In genomic region chr4:109126834-109127564, GRCm38 (mm10) we compare ENCODE assay signal across 12 mouse cellular contexts.
DNase-seq lines count a peak whose midpoint lies in the region; ATAC-seq and TF ChIP-seq lines count a peak whose summit lies in the region.
"Had no signal": no experiment of that assay in that cellular context is flagged by ENCODE, and none has a peak within 500 bp of the region (broad histone marks: within the 10 kb centered on the region; RNA-seq: fewer than 3 reads in every experiment).

No protein-coding gene starts in this region.

- H3K9me3 ChIP-seq in lung, embryonic 14.5 days (ENCODE audit: low read depth, low read length), result no peaks in the 10 kb centered on the region
- no peaks in the 10 kb centered on the region for H3K9me3 ChIP-seq in heart, embryonic 14.5 days (ENCODE audit: control insufficient read depth, low read length)
- H3K9me3 ChIP-seq: embryonic facial prominence, embryonic 13.5 days; G1E had no signal

- no peaks in the 10 kb centered on the region for H3K4me1 ChIP-seq in lung, embryonic 14.5 days (ENCODE audit: insufficient read depth)
- H3K4me1 ChIP-seq in heart, embryonic 14.5 days (ENCODE audit: control insufficient read depth in 2 of 2, insufficient read depth in 2 of 2, low read length in 2 of 2), result peaks cover 6 to 44% of the 10 kb centered on the region in 2 experiments

- no peak for TF ChIP-seq CTCF in lung, embryonic 14.5 days (IDR thresholded peaks at IDR 0.05; ENCODE audit: low read depth)

- no peak overlapping the region for H3K27ac ChIP-seq in lung, embryonic 14.5 days (ENCODE audit: low read depth)
- H3K27ac ChIP-seq in heart, embryonic 14.5 days (replicated peaks in 1 of 2; ENCODE audit: control insufficient read depth in 1 of 2, insufficient read depth in 1 of 2, low read depth in 2 of 2, low read length in 2 of 2), result peak overlapping the region; percentile 38 to 43; a peak in 3 of 4 replicates
- H3K27ac ChIP-seq: embryonic facial prominence, embryonic 13.5 days had no signal

- H3K4me3 ChIP-seq in lung, embryonic 14.5 days (ENCODE audit: low read depth, low read length), result no peak overlapping the region
- H3K4me3 ChIP-seq in heart, embryonic 14.5 days (ENCODE audit: control insufficient read depth in 1 of 2, insufficient read depth in 1 of 2, low read depth in 1 of 2, low read length in 2 of 2), result no peak overlapping the region
- H3K4me3 ChIP-seq: embryonic facial prominence, embryonic 13.5 days had no signal

- H3K9ac ChIP-seq in lung, embryonic 14.5 days, result no peak overlapping the region
- peak overlapping the region; percentile 34; the same call in 1 of the 2 replicates for H3K9ac ChIP-seq in heart, embryonic 14.5 days (ENCODE audit: low read length)
- H3K9ac ChIP-seq: embryonic facial prominence, embryonic 13.5 days had no signal

- 0 out of 2 replicates have a peak, but pooled peaks have one; percentile 56 for ATAC-seq in lung, embryonic 14.5 days (ENCODE audit: insufficient read depth)
- ATAC-seq in heart, embryonic 14.5 days (ENCODE audit: insufficient number of reproducible peaks, insufficient read depth, low FRiP score, low read depth), result peak; percentile 72

- no peaks in the 10 kb centered on the region for H3K27me3 ChIP-seq in lung, embryonic 14.5 days (ENCODE audit: insufficient read depth, low read length)
- no peaks in the 10 kb centered on the region for H3K27me3 ChIP-seq in heart, embryonic 14.5 days (ENCODE audit: control insufficient read depth, insufficient read depth, low read length)
- H3K27me3 ChIP-seq: embryonic facial prominence, embryonic 13.5 days had no signal

- H3K4me2 ChIP-seq in lung, embryonic 14.5 days, result no peak overlapping the region
- H3K4me2 ChIP-seq in heart, embryonic 14.5 days (ENCODE audit: low read length), result peak overlapping the region; percentile 44
- H3K4me2 ChIP-seq: embryonic facial prominence, embryonic 13.5 days had no signal

- WGBS in lung, embryonic 14.5 days, result 43% methylated on average over 10 of the region's 10 CpGs
- WGBS in heart, embryonic 14.5 days, result 34% methylated on average over 10 of the region's 10 CpGs

- H3K36me3 ChIP-seq in lung, embryonic 14.5 days (ENCODE audit: insufficient read depth), result no peaks in the 10 kb centered on the region
- peaks cover 2% of the 10 kb centered on the region; the same call in 1 of the 2 replicates for H3K36me3 ChIP-seq in heart, embryonic 14.5 days (ENCODE audit: control insufficient read depth, insufficient read depth, low read length)
- H3K36me3 ChIP-seq: embryonic facial prominence, embryonic 13.5 days had no signal

- peak; percentile 74 for DNase-seq in adrenal gland, adult 2 months
- DNase-seq in adrenal gland, postnatal 4 days (ENCODE audit: low spot score in 2 of 2), result no peak
- no peak for DNase-seq in lung, embryonic 14.5 days
- DNase-seq in lung, postnatal 14 days, result no peak
- peak; percentile 46 for DNase-seq in retina, embryonic 14.5 days (ENCODE audit: low spot score)
- no peak for DNase-seq in lung, adult 18-20 months
- DNase-seq in layer of hippocampus, postnatal 10 days (ENCODE audit: low spot score in 2 of 2), result no peak
- DNase-seq: cerebellum, postnatal 10 days; lung, postnatal 36 days had no signal

Comparison
In these comparisons a context has a peak if more than half of its experiments do, and no peak if none do; other contexts are left out.
1. DNase-seq: peak in adrenal gland, adult 2 months (single experiment) and retina, embryonic 14.5 days (single experiment); none in adrenal gland, postnatal 4 days (0 of 2), lung, embryonic 14.5 days (single experiment), lung, postnatal 14 days (single experiment), lung, adult 18-20 months (0 of 2) and layer of hippocampus, postnatal 10 days (0 of 2).